Mouse (Mus musculus): Measurements from ENCODE around the gene Tbc1d20.

The Tbc1d20 gene

DNA sequence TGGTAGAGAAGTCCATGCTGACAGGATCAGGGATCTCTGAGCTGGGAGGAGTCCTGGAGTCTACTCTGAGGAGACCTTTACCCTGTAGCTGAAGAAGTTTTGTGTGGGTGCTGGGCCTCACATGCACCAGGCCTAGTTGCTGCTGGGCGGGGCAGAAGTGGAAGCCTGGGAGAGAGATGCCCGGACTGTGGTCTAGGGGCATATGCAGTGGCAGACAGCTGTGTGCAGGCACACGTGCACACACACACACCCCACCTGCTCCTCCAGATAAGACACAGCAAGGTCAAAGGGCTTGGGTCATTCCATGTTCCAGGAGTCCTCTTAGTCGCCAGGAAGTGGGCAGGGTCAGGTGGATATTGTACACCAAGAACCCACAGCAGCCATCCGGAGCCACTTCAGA lies 66.0 kb downstream of the Tbc1d20 start:
- DNase-seq (ENCODE audit: low spot score in 2 of 2): no peak

DNA sequence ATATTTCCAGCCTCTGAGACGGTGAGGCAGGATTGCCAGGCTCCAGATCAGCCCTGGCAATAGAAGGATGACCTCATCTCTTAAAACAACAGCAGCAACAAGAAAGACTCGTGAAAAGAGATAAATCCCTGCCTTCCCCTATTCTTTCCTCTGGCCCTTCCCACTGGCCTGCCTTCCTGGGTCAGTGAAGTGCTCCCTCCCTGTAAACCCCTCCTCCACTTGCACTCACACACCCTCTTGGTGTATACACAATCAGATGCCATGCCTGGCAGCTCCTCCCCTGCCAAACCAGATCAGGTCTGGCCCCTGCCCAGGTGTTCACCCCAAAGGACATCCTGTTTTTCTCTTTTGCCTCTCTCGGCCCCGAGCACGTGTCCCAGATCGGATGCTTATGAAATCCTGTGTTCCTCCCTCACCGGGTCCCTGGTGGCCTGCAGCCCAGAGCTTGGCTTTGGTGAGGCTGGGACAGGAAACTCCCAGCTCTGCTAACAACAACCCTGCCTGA lies 66.7 kb downstream of the Tbc1d20 start:
- no peak for DNase-seq (ENCODE audit: low spot score in 2 of 2)

DNA sequence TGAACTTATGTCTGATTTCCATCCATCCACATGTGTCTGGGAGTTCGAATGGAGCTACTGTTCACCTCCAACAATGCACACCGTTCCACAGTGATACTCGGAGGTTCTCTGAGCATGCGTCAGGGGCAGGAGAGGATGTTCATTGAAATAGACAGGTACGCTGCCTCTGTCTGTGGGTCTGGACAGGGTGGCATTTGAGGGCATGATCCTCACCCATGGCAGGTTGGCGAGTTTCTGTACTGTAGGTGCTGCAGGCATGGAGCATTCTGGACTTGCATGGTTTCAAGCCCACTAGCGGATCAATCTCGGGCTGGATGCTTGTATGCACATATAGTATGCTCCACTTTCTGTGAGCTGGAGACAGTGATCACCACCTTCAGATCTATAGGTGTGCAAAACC lies 67.6 kb downstream of the Tbc1d20 start:
- DNase-seq (ENCODE audit: low spot score in 2 of 2): no peak

Data from left cerebral cortex, adult 9 months (tissue).